Mouse (Mus musculus): ENCODE data around the gene Inha.

The Inha gene

GRCm38 (mm10) chr1:75507006-75507405 is at the start of gene Inha:
Inha (plus strand) TSS chr1:75507077.
- DNase-seq (ENCODE audit: low read depth, low spot score): no peak

- peak; percentile 48 for DNase-seq (ENCODE audit: low read depth, low spot score)
These were observed 49.2 kb upstream of the Inha start for GRCm38 (mm10) chr1:75457710-75458024.

- peak; percentile 50 for DNase-seq (ENCODE audit: low read depth, low spot score)
These were observed 48.7 kb upstream of the Inha start for GRCm38 (mm10) chr1:75458025-75458788.

GRCm38 (mm10) chr1:75458789-75459684 is 47.8 kb upstream of the Inha start:
- DNase-seq (ENCODE audit: low read depth, low spot score): no peak

GRCm38 (mm10) chr1:75460297-75460696 is 46.6 kb upstream of the Inha start:
- DNase-seq (ENCODE audit: low read depth, low spot score): no peak

GRCm38 (mm10) chr1:75462636-75463035 is 44.2 kb upstream of the Inha start:
- DNase-seq (ENCODE audit: low read depth, low spot score): no peak

GRCm38 (mm10) chr1:75463652-75464204 is 43.1 kb upstream of the Inha start:
- DNase-seq (ENCODE audit: low read depth, low spot score): no peak

- DNase-seq (ENCODE audit: low read depth, low spot score): peak; percentile 88
These were observed 39.5 kb upstream of the Inha start for GRCm38 (mm10) chr1:75467215-75467927.

- DNase-seq (ENCODE audit: low read depth, low spot score): no peak
These were observed 37.5 kb upstream of the Inha start for GRCm38 (mm10) chr1:75469287-75469825.

GRCm38 (mm10) chr1:75476441-75476840 is 30.4 kb upstream of the Inha start:
- DNase-seq (ENCODE audit: low read depth, low spot score): no peak

- peak; percentile 77 for DNase-seq (ENCODE audit: low read depth, low spot score)
These were observed 29.5 kb upstream of the Inha start for GRCm38 (mm10) chr1:75477264-75477965.

- peak; percentile 54 for DNase-seq (ENCODE audit: low read depth, low spot score)
These were observed 28.9 kb upstream of the Inha start for GRCm38 (mm10) chr1:75477966-75478290.

GRCm38 (mm10) chr1:75478497-75478896 is 28.4 kb upstream of the Inha start:
- DNase-seq (ENCODE audit: low read depth, low spot score): peak; percentile 69

- DNase-seq (ENCODE audit: low read depth, low spot score): peak; percentile 96
These were observed 27.8 kb upstream of the Inha start, which contains the start of the genes Chpf and Tmem198 for GRCm38 (mm10) chr1:75478916-75479634. Chpf (minus strand) TSS chr1:75479307. Tmem198 (plus strand) TSS chr1:75479532.

GRCm38 (mm10) chr1:75479635-75479989 is 27.3 kb upstream of the Inha start:
- DNase-seq (ENCODE audit: low read depth, low spot score): no peak

GRCm38 (mm10) chr1:75480036-75480435 is 26.8 kb upstream of the Inha start:
- no peak for DNase-seq (ENCODE audit: low read depth, low spot score)

GRCm38 (mm10) chr1:75480735-75481134 is 26.1 kb upstream of the Inha start:
- no peak for DNase-seq (ENCODE audit: low read depth, low spot score)

GRCm38 (mm10) chr1:75486561-75486960 is 20.3 kb upstream of the Inha start:
- DNase-seq (ENCODE audit: low read depth, low spot score): no peak

- DNase-seq (ENCODE audit: low read depth, low spot score): no peak
These were observed 19.9 kb upstream of the Inha start for GRCm38 (mm10) chr1:75487040-75487404.

GRCm38 (mm10) chr1:75487405-75488161 is 19.3 kb upstream of the Inha start:
- DNase-seq (ENCODE audit: low read depth, low spot score): no peak
